9 mouse cellular contexts compared by ENCODE assay signal in the genomic region with DNA sequence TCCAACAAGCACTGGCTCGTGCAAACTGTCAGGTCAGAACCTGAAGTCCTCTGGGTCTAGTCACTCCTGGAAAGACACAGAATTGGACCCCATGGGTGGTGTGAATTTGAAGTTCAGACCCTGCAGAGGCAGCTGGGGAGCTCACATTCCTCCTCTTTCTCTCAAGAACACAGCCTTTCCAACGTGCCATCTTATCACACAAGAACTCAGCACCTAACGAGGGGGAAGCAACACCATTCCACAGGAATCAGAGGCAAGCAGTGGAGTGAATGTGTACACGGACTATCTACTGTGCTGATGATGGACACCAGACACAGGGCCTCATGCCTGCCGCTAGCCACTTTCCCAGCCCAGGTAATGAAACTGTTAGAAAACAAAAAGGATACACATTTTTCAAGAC. TPM values are rescaled to one million over a fixed set of nuclear protein-coding genes. Genes with fewer than 3 reads are reported as not detected.
A peak's percentile ranks its signal among the peaks of the same experiment; 100 is the strongest.
DNase-seq lines count a peak whose midpoint lies in the region; ATAC-seq and TF ChIP-seq lines count a peak whose summit lies in the region.
"Had no signal": no experiment of that assay in that cellular context is flagged by ENCODE, and none has a peak within 500 bp of the region (broad histone marks: within the 10 kb centered on the region; RNA-seq: fewer than 3 reads in every experiment).

No protein-coding gene starts in this region.

- no peak for TF ChIP-seq CTCF in hindbrain, postnatal 0 days (IDR thresholded peaks at IDR 0.05; ENCODE audit: low read depth)

- intact Hi-C loops in heart, postnatal 25 days (cut with DNase I): loop anchor here (5.0 to 10.0 kb wide), 2 partner anchors 49 to 602 kb away; a partner anchor contains a TSS

- peaks cover 31% of the 10 kb centered on the region for H3K36me3 ChIP-seq in heart, embryonic 15.5 days
- peaks cover 43% of the 10 kb centered on the region for H3K36me3 ChIP-seq in midbrain, embryonic 13.5 days
- peaks cover 16% of the 10 kb centered on the region for H3K36me3 ChIP-seq in midbrain, embryonic 16.5 days (ENCODE audit: control insufficient read depth, insufficient read depth, low read length)
- H3K36me3 ChIP-seq in hindbrain, postnatal 0 days (ENCODE audit: insufficient read depth, low read length): peaks cover 42% of the 10 kb centered on the region
- peaks cover 40% of the 10 kb centered on the region for H3K36me3 ChIP-seq in stomach, embryonic 14.5 days (ENCODE audit: control insufficient read depth, insufficient read depth, low read length)

- H3K9ac ChIP-seq in heart, embryonic 15.5 days: peak overlapping the region; percentile 91
- peak overlapping the region; percentile 83 for H3K9ac ChIP-seq in midbrain, embryonic 13.5 days (replicated peaks)
- no peak overlapping the region for H3K9ac ChIP-seq in midbrain, embryonic 16.5 days (ENCODE audit: low read depth, low read length)
- H3K9ac ChIP-seq in hindbrain, postnatal 0 days (replicated peaks; ENCODE audit: low read length): no peak overlapping the region; the same call in 1 of the 2 replicates
- no peak overlapping the region for H3K9ac ChIP-seq in stomach, embryonic 14.5 days (replicated peaks; ENCODE audit: low read depth, low read length)

- H3K27me3 ChIP-seq in heart, embryonic 15.5 days: no peaks in the 10 kb centered on the region
- H3K27me3 ChIP-seq in midbrain, embryonic 13.5 days: no peaks in the 10 kb centered on the region
- H3K27me3 ChIP-seq in midbrain, embryonic 16.5 days (ENCODE audit: control insufficient read depth, insufficient read depth, low read depth, low read length): no peaks in the 10 kb centered on the region
- no peaks in the 10 kb centered on the region for H3K27me3 ChIP-seq in hindbrain, postnatal 0 days (ENCODE audit: insufficient read depth, low read length)
- no peaks in the 10 kb centered on the region for H3K27me3 ChIP-seq in stomach, embryonic 14.5 days (ENCODE audit: control insufficient read depth, insufficient read depth, low read length)

- H3K27ac ChIP-seq in heart, embryonic 15.5 days: peak overlapping the region; percentile 85
- H3K27ac ChIP-seq in midbrain, embryonic 13.5 days: no peak overlapping the region
- no peak overlapping the region for H3K27ac ChIP-seq in midbrain, embryonic 16.5 days (ENCODE audit: low read length)
- no peak overlapping the region for H3K27ac ChIP-seq in hindbrain, postnatal 0 days
- H3K27ac ChIP-seq in stomach, embryonic 14.5 days (ENCODE audit: low read length): no peak overlapping the region

- WGBS in heart, embryonic 15.5 days: 20% methylated on average over 5 of the region's 5 CpGs
- WGBS in midbrain, embryonic 13.5 days: 83% methylated on average over 5 of the region's 5 CpGs
- WGBS in midbrain, embryonic 16.5 days: 84% methylated on average over 5 of the region's 5 CpGs
- WGBS in hindbrain, postnatal 0 days: 72% methylated on average over 5 of the region's 5 CpGs
- 66% methylated on average over 5 of the region's 5 CpGs for WGBS in stomach, embryonic 14.5 days

- H3K4me2 ChIP-seq in heart, embryonic 15.5 days: peak overlapping the region; percentile 74
- peak overlapping the region; percentile 92; the same call in 1 of the 2 replicates for H3K4me2 ChIP-seq in midbrain, embryonic 13.5 days (replicated peaks)
- no peak overlapping the region for H3K4me2 ChIP-seq in midbrain, embryonic 16.5 days (ENCODE audit: low read length)
- H3K4me2 ChIP-seq in hindbrain, postnatal 0 days (ENCODE audit: low read depth, low read length): 0 out of 2 replicates have a peak overlapping the region, but pooled peaks have one; percentile 96
- peak overlapping the region; percentile 87 for H3K4me2 ChIP-seq in stomach, embryonic 14.5 days (replicated peaks; ENCODE audit: low read depth, low read length)

- no peak for ATAC-seq in heart, embryonic 15.5 days (replicated peaks; ENCODE audit: insufficient number of reproducible peaks, insufficient read depth, low FRiP score, low read depth)
- no peak for ATAC-seq in midbrain, embryonic 13.5 days
- no peak for ATAC-seq in midbrain, embryonic 16.5 days
- ATAC-seq in hindbrain, postnatal 0 days: no peak
- ATAC-seq in stomach, embryonic 14.5 days (ENCODE audit: insufficient number of reproducible peaks, insufficient read depth, low FRiP score, low read depth): no peak

- H3K9me3 ChIP-seq in heart, embryonic 15.5 days (replicated peaks): no peaks in the 10 kb centered on the region
- H3K9me3 ChIP-seq in midbrain, embryonic 13.5 days: no peaks in the 10 kb centered on the region
- no peaks in the 10 kb centered on the region for H3K9me3 ChIP-seq in midbrain, embryonic 16.5 days (replicated peaks; ENCODE audit: control insufficient read depth, low read length, poor library complexity, severe bottlenecking)
- H3K9me3 ChIP-seq in hindbrain, postnatal 0 days (ENCODE audit: low read length): no peaks in the 10 kb centered on the region
- no peaks in the 10 kb centered on the region for H3K9me3 ChIP-seq in stomach, embryonic 14.5 days (ENCODE audit: control insufficient read depth, low read depth, low read length)

- DNase-seq in heart, postnatal 25 days (ENCODE audit: low spot score): no peak
- DNase-seq in hindbrain, postnatal 0 days (ENCODE audit: low spot score): no peak
- DNase-seq in cerebellum, adult 9-10 months: no peak
- DNase-seq in adrenal gland, adult 2 months: no peak
- DNase-seq: right cerebral cortex, postnatal 25 days had no signal

- peak overlapping the region; percentile 88 for H3K4me3 ChIP-seq in heart, embryonic 15.5 days
- no peak overlapping the region for H3K4me3 ChIP-seq in midbrain, embryonic 13.5 days (replicated peaks)
- H3K4me3 ChIP-seq in midbrain, embryonic 16.5 days (ENCODE audit: low read depth, low read length): no peak overlapping the region
- no peak overlapping the region for H3K4me3 ChIP-seq in hindbrain, postnatal 0 days (ENCODE audit: low read length)
- no peak overlapping the region; the same call in 1 of the 2 replicates for H3K4me3 ChIP-seq in stomach, embryonic 14.5 days (ENCODE audit: low read depth, low read length)

- H3K4me1 ChIP-seq in heart, embryonic 15.5 days (replicated peaks): peaks cover 54% of the 10 kb centered on the region
- H3K4me1 ChIP-seq in midbrain, embryonic 13.5 days (replicated peaks): peaks cover 35% of the 10 kb centered on the region
- H3K4me1 ChIP-seq in midbrain, embryonic 16.5 days (ENCODE audit: control insufficient read depth, insufficient read depth, low read length): peaks cover 23% of the 10 kb centered on the region
- H3K4me1 ChIP-seq in hindbrain, postnatal 0 days (ENCODE audit: insufficient read depth, low read length): no peaks in the 10 kb centered on the region; the same call in 1 of the 2 replicates
- peaks cover 5% of the 10 kb centered on the region; the same call in 1 of the 2 replicates for H3K4me1 ChIP-seq in stomach, embryonic 14.5 days (ENCODE audit: control insufficient read depth, insufficient read depth, low read length)

RNA-seq across cellular contexts. Expression of a gene that starts 2.0 kb away (rescaled TPM):
- 145 and 179 TPM in 2 replicates for polyA plus RNA-seq in heart, embryonic 15.5 days (2015; fragmentation: Nextera tagmentation; extraction: Ambion mirVana)
- 10 to 100 TPM; 49.4 to 53.6 TPM for total RNA-seq in heart, postnatal 25 days (2021)
- polyA plus RNA-seq in midbrain, embryonic 13.5 days (2015; fragmentation: Nextera tagmentation; extraction: Ambion mirVana): 172 and 176 TPM in 2 replicates
- polyA plus RNA-seq in midbrain, embryonic 16.5 days (2015; fragmentation: Nextera tagmentation; extraction: Ambion mirVana): 162 and 164 TPM in 2 replicates
- total RNA-seq in hindbrain, postnatal 0 days (2014; rRNA removed): 183 and 201 TPM in 2 replicates
- 129 and 133 TPM in 2 replicates for polyA plus RNA-seq in hindbrain, postnatal 0 days (2015; fragmentation: Nextera tagmentation; extraction: Ambion mirVana)
- polyA plus RNA-seq in stomach, embryonic 14.5 days (2014; fragmentation: Nextera tagmentation; extraction: Ambion mirVana): 217 and 245 TPM in 2 replicates
- 100 to 1,000 TPM; 162 to 201 TPM for total RNA-seq in adrenal gland, adult 2 months (2021)
- 226 and 328 TPM in 2 replicates for polyA plus RNA-seq in adrenal gland, adult 2 months (2012; rRNA removed)

RNA-seq across cellular contexts. Expression of a gene that starts 51.5 kb away (rescaled TPM):
- polyA plus RNA-seq in heart, embryonic 15.5 days (2015; fragmentation: Nextera tagmentation; extraction: Ambion mirVana): 63.3 and 85.2 TPM in 2 replicates
- total RNA-seq in heart, postnatal 25 days (2021): 10 to 100 TPM; 15.2 to 16.7 TPM
- 111 and 112 TPM in 2 replicates for polyA plus RNA-seq in midbrain, embryonic 13.5 days (2015; fragmentation: Nextera tagmentation; extraction: Ambion mirVana)
- 92.6 and 92.7 TPM in 2 replicates for polyA plus RNA-seq in midbrain, embryonic 16.5 days (2015; fragmentation: Nextera tagmentation; extraction: Ambion mirVana)
- total RNA-seq in hindbrain, postnatal 0 days (2014; rRNA removed): 31.2 and 42.5 TPM in 2 replicates
- 74.0 and 74.6 TPM in 2 replicates for polyA plus RNA-seq in hindbrain, postnatal 0 days (2015; fragmentation: Nextera tagmentation; extraction: Ambion mirVana)
- 120 and 134 TPM in 2 replicates for polyA plus RNA-seq in stomach, embryonic 14.5 days (2014; fragmentation: Nextera tagmentation; extraction: Ambion mirVana)
- 10 to 100 TPM; 29.8 to 33.1 TPM for total RNA-seq in adrenal gland, adult 2 months (2021)
- 14.7 and 19.4 TPM in 2 replicates for polyA plus RNA-seq in adrenal gland, adult 2 months (2012; rRNA removed)

Comparison
In these comparisons a context has a peak if more than half of its experiments do, and no peak if none do; other contexts are left out.
1. H3K9ac ChIP-seq: peak in heart, embryonic 15.5 days (single experiment) and midbrain, embryonic 13.5 days (single experiment); none in midbrain, embryonic 16.5 days (single experiment), hindbrain, postnatal 0 days (single experiment) and stomach, embryonic 14.5 days (single experiment).